Mouse (Mus musculus): ENCODE data around the gene Tc2n. TPM values are rescaled to one million over a fixed set of nuclear protein-coding genes. Genes with fewer than 3 reads are reported as not detected.
"Not testable (repeated sequence)": the region's sequence is repeated elsewhere in the genome, so short reads cannot be mapped to it uniquely, and the experiment has no call there.

Tc2n gene
- polyA plus RNA-seq, 1 experiment from 2014 or later = 1.8 TPM

DNA sequence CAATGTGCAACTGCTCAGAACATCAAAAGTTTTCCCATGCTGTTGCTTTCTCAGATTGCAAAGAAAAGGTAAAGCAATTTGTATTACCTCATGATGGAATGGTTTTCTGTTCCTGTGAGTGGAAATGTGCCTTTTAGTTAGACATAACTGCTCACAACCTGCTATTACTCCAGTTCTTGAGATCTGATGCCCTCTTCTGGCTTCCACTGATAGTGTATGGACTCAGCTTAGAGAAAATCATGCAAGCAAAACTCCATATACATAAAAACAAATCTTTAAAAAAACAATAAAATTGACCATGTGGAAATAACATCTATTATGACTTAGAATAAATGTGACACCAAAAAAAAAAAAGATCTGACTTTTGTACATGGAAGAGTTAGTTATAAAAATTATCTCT is 111.7 kb downstream of the Tc2n start:
- ATAC-seq (replicated peaks; ENCODE audit: low FRiP score, low TSS enrichment, low read depth); H3K4me3 ChIP-seq (ENCODE audit: low read depth, low read length): not testable (repeated sequence)

More for the DNA sequence above, 111.7 kb downstream of the Tc2n start:
- H3K4me1 ChIP-seq (replicated peaks; ENCODE audit: control insufficient read depth, insufficient read depth, low read length); DNase-seq (ENCODE audit: low spot score); H3K9me3 ChIP-seq (ENCODE audit: control insufficient read depth, low read length); H3K27ac ChIP-seq (ENCODE audit: low read depth); H3K27me3 ChIP-seq (replicated peaks; ENCODE audit: control insufficient read depth, insufficient read depth, low read length); H3K9ac ChIP-seq (ENCODE audit: low read length); H3K4me2 ChIP-seq (ENCODE audit: low read length); H3K36me3 ChIP-seq (ENCODE audit: control insufficient read depth, insufficient read depth, low read length): not testable (repeated sequence)

Other genes starting within 250 kb of the Tc2n start
- gene Fbln5, start 100.5 kb upstream of the Tc2n start, polyA plus RNA-seq (2014; fragmentation: Nextera tagmentation; extraction: Ambion mirVana) = 42.4 and 44.0 TPM in 2 replicates
- 25.9 and 26.8 TPM in 2 replicates for gene Trip11, start 194.7 kb upstream of the Tc2n start, polyA plus RNA-seq (2014; fragmentation: Nextera tagmentation; extraction: Ambion mirVana)
- gene Atxn3, start 239.7 kb upstream of the Tc2n start, polyA plus RNA-seq (2014; fragmentation: Nextera tagmentation; extraction: Ambion mirVana) = 14.3 and 15.5 TPM in 2 replicates